Mouse (Mus musculus) colon, adult 2 months (tissue): Measurements from ENCODE around the gene Ntpcr. TPM values are rescaled to one million over a fixed set of nuclear protein-coding genes. Genes with fewer than 3 reads are reported as not detected.

Experiments used
- polyA plus RNA-seq: library from polyadenylated mRNA; depleted of rRNA; stranded (reverse); fragments of >200 nt; gene quantifications from 2 replicates; pipeline ENCODE4 v1.2.3, GENCODE M21; 2012; rRNA removed

Gene Ntpcr
- polyA plus RNA-seq, result 25.4 and 32.6 TPM in 2 replicates

GRCm38 (mm10) chr8:125729746-125730145, at the start of gene Ntpcr:
Gene Ntpcr, plus strand, starts transcription at chr8:125729963.

Other genes starting within 250 kb of the Ntpcr start
- 9.8 and 10.5 TPM in 2 replicates for gene Sipa1l2, start 160.2 kb upstream of the Ntpcr start, polyA plus RNA-seq
- gene Map10, start 60.1 kb upstream of the Ntpcr start, polyA plus RNA-seq, result 1.7 and 2.1 TPM in 2 replicates
- gene Pcnx2, start 168.4 kb downstream of the Ntpcr start, polyA plus RNA-seq, result 0.47 TPM in 2 replicates
- 20.9 and 21.3 TPM in 2 replicates for gene Map3k21, start 180.5 kb downstream of the Ntpcr start, polyA plus RNA-seq